Mouse (Mus musculus): ENCODE measurements around the gene Hecw2.

GRCm38 (mm10) chr1:53978514-53978831, 216.5 kb downstream of the Hecw2 start:
- TF ChIP-seq POLR2A (IDR thresholded peaks at IDR 0.05; ENCODE audit: borderline replicate concordance, insufficient read depth, low read length) (no peak), CTCF (IDR thresholded peaks at IDR 0.05; ENCODE audit: borderline replicate concordance, insufficient read depth, low read depth, low read length) (no peak)
